Mouse (Mus musculus) hindbrain, embryonic 13.5 days (tissue): ENCODE data around the gene Gm20388. TPM values are rescaled to one million over a fixed set of nuclear protein-coding genes. Genes with fewer than 3 reads are reported as not detected.

ENCODE experiments used
- ATAC-seq: fragments of 200-750 bp; cut with Nextera tagmentation; 2 replicates; pipeline ENCODE4 v1.8.0; 2017; ENCODE audit warnings: moderate TSS enrichment; ENCODE audit not compliant: low FRiP score
- H3K27ac ChIP-seq: fragments of 300-500 bp; sonication (generic); 2 replicates; pipeline ENCODE4 v1.5.1; 2015; ENCODE audit warnings: inconsistent platforms, mild to moderate bottlenecking, moderate library complexity
- H3K27me3 ChIP-seq: fragments of 300-500 bp; sonication (generic); 2 replicates; pipeline ENCODE4 v1.6.1; 2015; ENCODE audit warnings: mild to moderate bottlenecking, inconsistent platforms
- H3K36me3 ChIP-seq: fragments of 300-500 bp; sonication (generic); 2 replicates; pipeline ENCODE4 v1.6.1; 2015; ENCODE audit warnings: mild to moderate bottlenecking, inconsistent platforms
- H3K4me1 ChIP-seq: fragments of 300-500 bp; sonication (generic); replicated peaks from 2 replicates; pipeline ENCODE4 v1.6.1; 2015; ENCODE audit warnings: inconsistent platforms
- H3K4me2 ChIP-seq: fragments of 300-500 bp; sonication (generic); 2 replicates; pipeline ENCODE4 v1.6.1; 2015; ENCODE audit warnings: inconsistent platforms, mild to moderate bottlenecking, moderate library complexity
- H3K4me3 ChIP-seq: fragments of 300-500 bp; sonication (generic); 2 replicates; pipeline ENCODE4 v1.5.1; 2015; ENCODE audit warnings: mild to moderate bottlenecking, inconsistent platforms
- H3K9ac ChIP-seq: fragments of 300-500 bp; sonication (generic); 2 replicates; pipeline ENCODE4 v1.6.1; 2015; ENCODE audit warnings: mild to moderate bottlenecking, inconsistent platforms
- H3K9me3 ChIP-seq: fragments of 300-500 bp; sonication (generic); 2 replicates; pipeline ENCODE4 v1.6.1; 2016; ENCODE audit warnings: inconsistent platforms
- WGBS: fragments of 180-500 bp; shearing (Covaris S2); methylation state at CpG from one replicate; pipeline ENCODE4 v1.1.7; 2015; 5-methylcytosine and 5-hydroxymethylcytosine counted together
- polyA plus RNA-seq: library from polyadenylated mRNA; unstranded; fragments of >200 nt; fragmentation: Nextera tagmentation; extraction: Ambion mirVana; gene quantifications from 2 replicates; pipeline ENCODE4 v1.2.1, GENCODE M21; 2015

Gene Gm20388
- polyA plus RNA-seq, 1 experiment from 2014 or later, result 1.9 TPM

DNA sequence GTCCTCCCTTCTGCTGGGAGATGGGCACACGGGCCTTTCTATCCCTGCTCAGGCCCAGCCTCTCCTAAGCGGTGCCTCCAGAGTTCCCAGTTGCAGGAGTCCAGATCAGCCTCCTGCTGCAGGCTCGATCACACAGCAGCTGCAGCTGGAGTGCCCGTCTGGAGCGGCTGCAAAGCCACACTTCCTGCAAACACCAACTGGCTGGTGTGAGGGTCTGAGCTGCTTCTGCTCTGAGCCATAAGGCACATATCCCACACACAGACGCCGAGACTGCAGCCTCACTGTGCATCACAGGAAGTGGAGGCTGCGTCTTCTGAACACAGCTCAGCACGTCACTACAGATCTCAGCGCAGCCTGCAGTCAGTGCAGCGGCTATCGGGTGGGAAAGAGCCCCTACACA lies 2756.2 kb downstream of the Gm20388 start:
- Histone ChIP-seq H3K4me1 (peaks cover 100% of the 10 kb centered on the region), H3K9ac (peak overlapping the region; percentile 53), H3K9me3 (no peaks in the 10 kb centered on the region), H3K27me3 (no peaks in the 10 kb centered on the region), H3K36me3 (peaks cover 7% of the 10 kb centered on the region; the same call in 1 of the 2 replicates), H3K27ac (peak overlapping the region; percentile 85), H3K4me3 (no peak overlapping the region), H3K4me2 (peak overlapping the region; percentile 38)
- 53% methylated on average over 12 of the region's 12 CpGs for whole genome bisulfite sequencing
- no peak for ATAC-seq

DNA sequence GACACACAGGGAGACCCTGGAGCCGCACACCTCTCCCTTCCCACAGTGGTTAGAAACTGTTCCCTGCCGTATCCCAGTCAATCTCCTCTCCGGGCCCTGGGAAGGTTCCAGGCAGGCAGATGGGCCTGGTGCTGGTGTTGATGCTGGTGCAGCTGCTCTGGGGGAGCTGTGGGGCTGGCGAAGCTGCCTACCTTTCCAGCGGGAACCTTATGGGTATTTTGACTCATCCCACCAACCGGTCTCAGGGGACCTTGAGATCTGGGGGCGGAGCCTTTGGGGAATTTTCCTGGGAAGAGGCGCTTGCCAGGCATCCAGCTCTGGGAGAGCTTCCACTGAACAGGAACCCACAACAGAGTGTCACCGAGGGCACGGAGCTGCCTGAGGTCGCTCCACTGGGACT lies 2757.2 kb downstream of the Gm20388 start:
- peaks cover 100% of the 10 kb centered on the region for H3K4me1 ChIP-seq
- H3K27ac ChIP-seq, result peak overlapping the region; percentile 85; the same call in 1 of the 2 replicates
- H3K4me3 ChIP-seq, result no peak overlapping the region

DNA sequence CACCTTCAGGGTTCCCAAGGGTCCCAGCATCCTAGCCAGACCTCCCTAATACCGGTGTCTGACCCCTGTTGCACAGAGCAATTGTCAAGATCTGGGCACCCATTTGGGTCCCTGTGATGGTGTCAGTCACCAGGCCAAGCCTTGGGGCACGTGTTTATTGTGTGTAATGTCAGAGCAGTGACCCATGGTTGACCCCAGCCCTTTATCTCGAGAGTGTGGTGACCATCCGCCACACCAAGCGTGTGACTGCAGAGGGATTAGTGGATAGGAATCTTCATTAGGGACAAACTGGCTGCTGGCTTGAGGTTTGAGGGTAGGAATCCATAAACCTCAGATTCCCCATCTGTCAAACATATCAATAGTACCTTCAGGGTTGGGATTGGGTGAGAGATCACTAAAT lies 2758.7 kb downstream of the Gm20388 start:
- WGBS, result 15% methylated on average over 5 of the region's 5 CpGs
- peaks cover 23% of the 10 kb centered on the region for H3K36me3 ChIP-seq
- no peak overlapping the region for H3K4me3 ChIP-seq
- H3K4me1 ChIP-seq, result peaks cover 100% of the 10 kb centered on the region
- H3K27ac ChIP-seq, result no peak overlapping the region
- ATAC-seq, result no peak
- H3K9me3 ChIP-seq, result no peaks in the 10 kb centered on the region
- H3K27me3 ChIP-seq, result peaks cover 11% of the 10 kb centered on the region; the same call in 1 of the 2 replicates
- H3K4me2 ChIP-seq, result 0 out of 2 replicates have a peak overlapping the region, but pooled peaks have one; percentile 1
- H3K9ac ChIP-seq, result no peak overlapping the region

More for the DNA sequence above, 2757.2 kb downstream of the Gm20388 start:
- H3K9ac ChIP-seq, result no peak overlapping the region
- H3K4me2 ChIP-seq, result peak overlapping the region; percentile 6; the same call in 1 of the 2 replicates
- peaks cover 13% of the 10 kb centered on the region for H3K36me3 ChIP-seq
- ATAC-seq, result no peak
- WGBS, result 73% methylated on average over 11 of the region's 11 CpGs
- H3K27me3 ChIP-seq, result peaks cover 2% of the 10 kb centered on the region; the same call in 1 of the 2 replicates
- no peaks in the 10 kb centered on the region for H3K9me3 ChIP-seq

DNA sequence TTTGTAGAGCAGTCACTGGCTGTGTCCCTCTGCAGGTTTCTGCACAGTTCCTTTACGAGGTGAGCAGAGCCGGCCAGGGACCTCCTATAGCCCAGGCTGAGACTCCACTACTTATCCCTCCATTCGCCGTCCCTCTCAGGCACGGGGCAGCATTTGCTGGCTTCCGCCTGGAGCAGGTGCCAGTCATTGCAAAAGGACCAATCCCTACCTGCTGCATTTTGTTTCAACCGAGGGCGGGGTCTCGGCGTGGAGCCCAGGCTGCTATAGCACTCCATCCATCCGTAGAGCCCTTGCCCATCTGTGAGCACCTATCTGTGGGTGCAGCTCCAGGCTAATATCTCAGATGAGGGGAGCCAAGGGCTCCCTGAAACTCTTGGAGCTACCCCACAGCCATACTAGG lies 2759.4 kb downstream of the Gm20388 start:
- H3K4me3 ChIP-seq, result no peak overlapping the region
- H3K4me1 ChIP-seq, result peaks cover 100% of the 10 kb centered on the region
- peak overlapping the region; percentile 65 for H3K9ac ChIP-seq
- WGBS, result 22% methylated on average over 11 of the region's 11 CpGs
- H3K27me3 ChIP-seq, result peaks cover 13% of the 10 kb centered on the region; the same call in 1 of the 2 replicates
- no peak overlapping the region; the same call in 1 of the 2 replicates for H3K27ac ChIP-seq
- no peaks in the 10 kb centered on the region for H3K9me3 ChIP-seq
- ATAC-seq, result no peak
- peaks cover 23% of the 10 kb centered on the region for H3K36me3 ChIP-seq
- peak overlapping the region; percentile 90 for H3K4me2 ChIP-seq

DNA sequence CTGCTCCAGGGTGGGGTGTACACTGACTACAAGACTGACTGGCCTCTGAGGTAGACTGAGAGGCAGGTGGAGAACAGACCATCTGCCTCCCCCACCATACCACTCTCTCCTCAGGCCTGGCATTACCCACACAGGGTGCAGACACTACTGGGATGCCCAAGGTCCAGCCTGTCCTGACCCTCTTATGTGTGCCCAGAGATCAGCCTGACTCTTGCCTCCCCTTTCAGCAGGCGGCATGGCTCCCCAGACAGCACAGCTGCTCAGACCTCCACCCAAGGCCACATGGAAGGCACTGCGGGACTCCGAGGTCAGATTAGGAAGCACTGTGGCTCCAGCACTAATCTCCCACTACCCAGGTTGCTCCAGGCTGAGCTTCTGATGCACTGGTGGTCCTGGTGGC lies 2760.1 kb downstream of the Gm20388 start:
- WGBS, result 69% methylated on average over 3 of the region's 3 CpGs
- H3K4me1 ChIP-seq, result peaks cover 100% of the 10 kb centered on the region
- no peaks in the 10 kb centered on the region for H3K9me3 ChIP-seq
- H3K4me2 ChIP-seq, result peak overlapping the region; percentile 90
- H3K27ac ChIP-seq, result no peak overlapping the region
- peak overlapping the region; percentile 65 for H3K9ac ChIP-seq
- H3K4me3 ChIP-seq, result no peak overlapping the region
- peaks cover 13% of the 10 kb centered on the region; the same call in 1 of the 2 replicates for H3K27me3 ChIP-seq
- peaks cover 23% of the 10 kb centered on the region for H3K36me3 ChIP-seq
- no peak for ATAC-seq

DNA sequence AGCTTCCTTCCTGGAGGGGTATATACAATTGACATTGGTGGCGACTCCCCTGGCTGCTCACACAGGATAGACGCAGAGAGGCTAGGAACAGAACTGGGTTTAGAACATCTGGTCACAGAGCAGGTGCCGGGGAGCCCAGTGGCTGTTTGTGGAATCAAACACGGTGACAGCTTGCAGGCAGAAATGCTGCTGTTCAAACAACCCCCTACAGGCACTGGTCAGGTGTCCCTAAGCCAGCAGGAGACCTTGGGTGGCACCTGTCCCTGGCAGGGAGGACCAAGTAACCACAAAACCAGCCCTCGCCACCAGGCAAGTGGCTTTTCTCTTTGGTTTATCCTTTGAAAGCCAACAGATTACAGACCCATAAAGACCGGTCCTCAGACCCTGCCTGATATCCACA lies 2761.3 kb downstream of the Gm20388 start:
- Histone ChIP-seq H3K4me2 (peak overlapping the region; percentile 90), H3K36me3 (peaks cover 23% of the 10 kb centered on the region), H3K27me3 (peaks cover 19% of the 10 kb centered on the region; the same call in 1 of the 2 replicates)

DNA sequence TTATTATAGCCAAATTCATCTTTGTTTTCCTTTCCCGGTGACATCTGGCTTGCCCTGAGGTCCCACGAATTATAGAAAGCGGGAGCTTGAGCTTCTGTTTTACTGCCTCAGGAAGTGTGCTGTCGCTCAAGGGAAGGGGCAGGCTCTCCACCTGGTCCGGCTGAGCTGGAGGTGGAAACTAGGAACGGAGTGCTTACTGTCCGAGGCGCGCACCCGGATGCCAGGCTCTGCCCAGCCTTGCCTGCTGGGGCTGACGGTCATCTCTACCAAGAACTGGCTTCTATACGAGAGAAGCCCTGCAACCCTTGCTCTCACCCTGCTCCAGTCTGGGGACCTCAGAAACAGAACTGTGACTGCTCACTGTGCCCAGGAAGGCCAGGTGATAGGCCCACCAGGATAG lies 2763.3 kb downstream of the Gm20388 start:
- peak overlapping the region; percentile 86 for H3K4me3 ChIP-seq

More for the DNA sequence above, 2761.3 kb downstream of the Gm20388 start:
- Histone ChIP-seq H3K4me3 (no peak overlapping the region), H3K9ac (peak overlapping the region; percentile 65), H3K9me3 (no peaks in the 10 kb centered on the region), H3K27ac (no peak overlapping the region), H3K4me1 (peaks cover 100% of the 10 kb centered on the region)
- 71% methylated on average over 6 of the region's 6 CpGs for WGBS
- no peak for ATAC-seq

DNA sequence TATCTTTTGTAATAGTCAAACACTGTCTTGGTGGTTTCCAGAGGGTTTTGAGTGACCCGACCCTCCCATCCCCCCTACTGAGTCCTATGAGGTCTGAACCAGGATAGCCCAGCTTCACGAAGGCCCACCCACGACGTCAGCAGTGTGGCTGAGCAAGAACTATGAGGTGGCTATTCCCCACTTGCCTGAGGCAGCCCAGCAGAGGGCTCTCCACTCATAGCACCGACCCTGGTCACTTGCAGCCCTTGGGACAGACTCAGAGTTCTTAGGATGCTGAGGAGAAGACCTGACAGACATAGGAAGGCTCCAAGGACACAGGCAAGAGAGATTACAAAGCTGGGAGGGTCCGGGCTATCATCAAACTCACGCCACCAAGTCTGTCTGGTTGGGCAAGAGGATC lies 2764.4 kb downstream of the Gm20388 start:
- WGBS, result 38% methylated on average over 7 of the region's 7 CpGs
- Histone ChIP-seq H3K4me1 (peaks cover 90% of the 10 kb centered on the region), H3K9me3 (no peaks in the 10 kb centered on the region), H3K27me3 (peaks cover 21% of the 10 kb centered on the region), H3K4me3 (peak overlapping the region; percentile 86), H3K9ac (peak overlapping the region; percentile 94), H3K36me3 (peaks cover 19% of the 10 kb centered on the region), H3K4me2 (peak overlapping the region; percentile 90), H3K27ac (peak overlapping the region; percentile 99)
- no peak for ATAC-seq

More for the DNA sequence above, 2763.3 kb downstream of the Gm20388 start:
- Histone ChIP-seq H3K27me3 (peaks cover 19% of the 10 kb centered on the region; the same call in 1 of the 2 replicates), H3K27ac (no peak overlapping the region), H3K9me3 (no peaks in the 10 kb centered on the region), H3K4me1 (peaks cover 90% of the 10 kb centered on the region), H3K4me2 (peak overlapping the region; percentile 90), H3K9ac (peak overlapping the region; percentile 94), H3K36me3 (peaks cover 23% of the 10 kb centered on the region)
- 75% methylated on average over 12 of the region's 12 CpGs for WGBS
- no peak for ATAC-seq

DNA sequence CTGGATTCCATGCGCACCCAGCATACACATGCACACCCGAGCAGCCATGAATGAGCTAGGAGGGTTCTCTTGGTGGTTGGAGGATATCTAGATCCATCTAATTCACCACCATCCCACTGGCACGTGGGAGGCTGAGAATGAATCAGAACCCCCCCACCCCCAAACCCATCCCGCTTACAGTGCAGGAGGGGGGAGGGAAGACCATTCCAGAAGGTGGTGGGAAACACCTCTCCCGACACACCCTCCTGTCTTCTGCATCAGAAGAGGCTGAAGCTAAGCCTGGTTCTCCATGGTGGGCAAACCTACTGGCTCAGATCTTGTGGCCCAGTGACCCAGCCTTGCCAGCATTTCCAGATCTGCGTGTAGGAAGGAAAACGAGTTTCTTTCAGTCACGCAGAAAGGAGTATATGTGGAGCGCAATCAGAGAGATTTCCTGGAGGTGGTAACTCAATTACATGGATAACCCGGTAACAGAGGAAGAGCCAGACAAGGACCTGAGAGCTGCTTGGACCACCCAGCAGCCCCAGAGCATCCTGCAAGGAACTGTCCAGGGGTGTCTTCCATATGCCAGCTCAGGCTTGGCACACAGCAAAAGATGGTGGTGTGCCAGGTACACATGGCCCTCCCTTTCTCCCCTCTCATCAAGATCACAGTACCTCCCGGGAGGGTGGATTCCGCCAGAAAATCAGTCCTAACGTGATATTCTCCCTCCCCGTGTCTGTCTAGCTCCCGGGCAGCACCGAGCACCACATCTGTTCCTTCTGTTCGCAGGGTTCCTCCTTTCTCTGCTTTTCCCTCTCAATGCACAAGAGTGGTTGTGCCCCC lies 2765.2 kb downstream of the Gm20388 start:
- WGBS, result 50% methylated on average over 17 of the region's 17 CpGs
- no peak for ATAC-seq
- Histone ChIP-seq H3K4me3 (peak overlapping the region; percentile 86), H3K36me3 (peaks cover 19% of the 10 kb centered on the region), H3K9ac (peak overlapping the region; percentile 94), H3K9me3 (no peaks in the 10 kb centered on the region), H3K27ac (peak overlapping the region; percentile 99), H3K27me3 (peaks cover 24% of the 10 kb centered on the region), H3K4me1 (peaks cover 90% of the 10 kb centered on the region), H3K4me2 (peak overlapping the region; percentile 90)

DNA sequence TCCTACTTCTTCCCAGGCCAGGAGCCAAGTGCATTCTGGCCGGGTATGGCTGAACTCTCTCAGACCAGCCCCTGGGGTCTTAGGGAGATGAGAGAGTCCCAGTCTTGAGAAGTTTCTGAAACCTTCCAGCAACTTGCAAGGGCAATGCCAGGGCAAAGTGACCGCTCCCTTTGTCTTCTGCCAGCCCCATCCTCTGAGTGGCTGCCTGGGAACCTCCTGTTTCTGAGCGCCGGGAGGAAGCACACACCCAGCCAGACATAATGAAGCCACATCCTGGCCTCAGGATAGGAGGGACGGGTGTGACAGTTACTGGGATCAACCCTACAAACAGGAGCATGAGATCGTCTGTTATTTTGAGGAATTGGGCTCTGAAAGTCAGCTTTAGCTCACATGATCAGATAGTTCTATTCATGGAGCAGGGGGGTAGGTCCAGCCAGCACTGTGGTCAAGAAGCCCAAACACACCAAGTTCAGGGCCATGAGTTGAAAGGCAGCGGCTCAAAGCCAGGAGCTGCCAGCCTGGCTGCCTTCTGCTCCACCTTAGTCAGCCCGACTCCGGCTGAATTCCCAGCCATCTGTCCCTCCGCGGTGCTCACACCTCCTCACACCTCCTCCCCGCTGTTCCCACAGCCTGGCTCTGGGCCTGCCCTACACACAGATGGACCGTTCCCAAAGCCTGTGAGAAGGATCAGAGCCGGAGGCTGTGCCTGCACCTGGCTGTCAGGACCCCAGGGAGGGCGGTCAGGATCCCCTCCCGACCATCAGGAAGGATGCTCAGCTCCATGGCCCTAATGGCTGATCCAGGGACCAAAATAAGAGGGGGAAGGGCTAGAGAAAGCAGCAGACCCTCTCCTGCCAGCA lies 2766.2 kb downstream of the Gm20388 start:
- peak overlapping the region; percentile 99 for H3K27ac ChIP-seq
- H3K9ac ChIP-seq, result peak overlapping the region; percentile 94
- H3K9me3 ChIP-seq, result no peaks in the 10 kb centered on the region
- H3K27me3 ChIP-seq, result peaks cover 29% of the 10 kb centered on the region
- 9% methylated on average over 16 of the region's 16 CpGs for WGBS
- peak overlapping the region; percentile 86 for H3K4me3 ChIP-seq
- H3K4me2 ChIP-seq, result peak overlapping the region; percentile 90
- peaks cover 82% of the 10 kb centered on the region for H3K4me1 ChIP-seq
- peaks cover 15% of the 10 kb centered on the region for H3K36me3 ChIP-seq
- peak; percentile 36; the same call in 1 of the 2 replicates for ATAC-seq

DNA sequence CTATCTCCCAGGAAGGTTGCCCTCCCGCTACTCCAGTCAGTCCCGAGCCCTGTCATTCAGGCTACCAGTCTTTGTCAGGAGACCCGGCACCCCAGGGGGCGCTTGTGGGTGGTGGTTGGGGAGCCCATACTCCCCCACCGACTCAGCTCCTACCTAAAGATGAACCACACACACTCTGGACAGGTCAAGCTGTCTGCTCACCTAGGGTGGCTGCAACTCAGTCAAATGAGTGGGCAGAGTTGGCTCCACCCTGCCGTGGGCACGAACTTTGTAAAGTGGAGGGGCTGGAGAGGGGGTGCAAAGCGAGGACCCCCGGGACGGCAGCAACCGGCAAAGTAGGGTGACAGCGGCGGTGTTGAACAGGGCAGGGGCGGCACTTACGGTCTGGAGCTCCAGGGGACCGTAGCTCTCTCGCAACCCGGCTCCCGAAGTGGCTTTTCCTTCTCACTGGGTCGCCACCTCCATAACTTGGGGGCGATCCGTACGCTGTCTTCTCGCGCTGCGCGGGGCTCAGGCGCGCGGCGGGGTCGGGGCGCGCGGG lies 2766.9 kb downstream of the Gm20388 start:
- peak; percentile 9 for ATAC-seq
- Histone ChIP-seq H3K4me1 (peaks cover 75% of the 10 kb centered on the region), H3K27me3 (peaks cover 31% of the 10 kb centered on the region), H3K9ac (peak overlapping the region; percentile 94), H3K9me3 (no peaks in the 10 kb centered on the region), H3K4me2 (peak overlapping the region; percentile 90), H3K27ac (peak overlapping the region; percentile 99), H3K36me3 (peaks cover 13% of the 10 kb centered on the region), H3K4me3 (peak overlapping the region; percentile 86)
- 2% methylated on average over 35 of the region's 35 CpGs for WGBS
